Mouse (Mus musculus) cerebellum, adult 18-20 months (tissue): ENCODE measurements at regions not wholly inside any gene's neighbourhood (a gene's known extent, or its start where the extent isn't known, plus 50 kb on each side); places are given as distances from the start of the nearest gene placed in this dataset.
"Not testable (repeated sequence)": the region's sequence is repeated elsewhere in the genome, so short reads cannot be mapped to it uniquely, and the experiment has no call there.

Experiments
- DNase-seq, 2 experiments: peaks; one replicate each; pipeline ENCODE4 v3.0.0; 2021

DNA sequence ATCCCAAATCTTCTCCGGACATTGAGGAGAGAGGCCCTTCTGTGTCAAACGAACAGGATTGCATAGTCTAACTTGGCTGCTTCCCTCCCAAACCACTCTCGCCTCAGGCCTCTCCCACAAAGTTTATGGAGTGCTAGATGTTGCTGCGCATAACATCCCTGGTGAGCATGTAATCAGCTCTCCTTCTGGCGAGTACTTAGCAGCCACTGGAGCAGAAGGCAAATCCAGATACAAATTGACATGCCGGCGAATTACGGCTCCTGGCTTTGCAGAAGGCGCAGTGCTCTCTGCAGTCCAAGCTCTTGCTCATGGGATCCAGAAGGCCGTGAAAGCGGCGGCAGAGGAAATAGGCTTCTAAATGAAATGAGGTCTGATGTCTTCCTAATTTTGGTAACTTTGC is 338.2 kb upstream of the Gm6657 start:
- DNase-seq: no peak

DNA sequence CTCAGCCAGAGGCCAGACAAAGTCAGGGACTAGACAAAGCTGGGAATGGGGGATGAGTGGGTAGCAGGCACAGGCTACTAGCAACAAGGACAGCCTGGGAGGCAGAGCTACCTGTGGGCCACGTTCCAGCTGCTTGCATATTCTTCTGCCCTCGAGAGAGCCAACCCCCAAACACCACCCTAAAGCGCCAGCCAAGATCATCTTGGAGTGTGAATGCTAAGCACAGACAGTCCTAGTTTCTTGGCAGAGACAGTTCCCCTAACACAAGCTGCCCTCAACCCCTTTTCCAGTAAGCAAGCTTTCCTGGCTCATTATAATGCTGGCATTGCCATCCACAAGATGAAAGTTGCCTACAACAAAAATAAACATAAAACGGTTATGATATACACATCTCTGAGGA is 336.8 kb upstream of the Gm6657 start:
- DNase-seq: no peak

DNA sequence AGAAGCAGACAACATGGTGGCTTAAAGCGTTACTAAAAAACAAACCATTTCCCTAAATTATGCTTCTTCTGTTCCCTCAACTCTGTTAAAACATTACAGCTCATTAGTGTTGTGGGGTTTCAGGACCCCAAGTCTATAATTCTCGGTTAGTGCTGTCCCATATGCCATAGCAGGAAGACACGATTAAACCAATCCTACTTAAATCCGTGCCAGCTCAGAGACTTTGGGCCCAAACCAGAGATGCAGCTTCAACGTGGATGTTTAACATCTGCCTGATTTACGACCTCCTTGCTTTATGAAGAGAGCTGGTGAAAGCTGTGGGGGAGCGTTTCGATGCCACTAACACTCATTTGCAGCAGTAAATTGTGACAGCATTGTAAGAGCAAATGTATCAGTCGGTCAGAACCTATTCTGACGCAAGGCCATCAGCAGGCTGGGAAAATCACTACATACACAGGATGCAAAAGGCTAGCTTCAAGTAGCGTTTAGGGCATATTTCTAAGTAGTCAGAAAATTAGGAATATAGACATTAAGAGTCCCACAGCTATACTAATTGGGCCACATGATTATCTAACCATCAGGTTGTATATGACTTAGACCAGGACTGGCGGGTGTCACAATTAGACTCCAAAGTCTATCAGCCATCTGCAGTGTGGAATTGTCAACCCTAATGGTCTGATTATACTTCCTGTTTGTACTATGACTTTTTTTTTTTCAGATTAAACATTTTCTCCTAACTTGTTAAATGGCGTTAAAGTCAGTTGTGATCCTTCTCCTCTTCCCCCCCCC is 333.1 kb upstream of the Gm6657 start:
- DNase-seq: no peak

DNA sequence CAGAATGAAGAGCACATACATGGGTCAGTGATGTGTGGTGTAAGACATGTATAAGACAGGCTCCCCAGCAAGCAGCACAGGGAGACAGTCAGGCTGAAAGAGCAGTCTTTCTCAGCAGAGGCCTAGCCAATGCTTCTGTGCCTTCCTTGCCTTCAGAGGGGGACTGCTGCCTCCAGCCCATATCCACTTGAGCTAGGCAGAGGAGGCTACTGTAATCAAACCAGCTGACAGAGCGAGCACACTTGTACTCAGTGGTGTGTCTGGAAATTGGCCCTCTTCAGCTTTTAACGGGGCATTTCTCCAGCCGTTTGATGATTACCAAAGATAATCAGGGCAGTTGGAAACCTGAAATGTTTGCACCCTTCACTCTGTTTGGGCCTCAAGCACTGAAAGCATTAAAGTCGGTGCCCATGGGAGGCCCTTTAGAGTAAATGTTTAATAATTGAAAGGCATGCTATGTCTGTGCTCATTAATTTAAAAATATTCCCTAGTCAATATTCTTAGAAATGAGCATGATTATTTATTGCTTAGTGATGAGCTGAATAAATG is 326.0 kb upstream of the Gm6657 start:
- no peak for DNase-seq

DNA sequence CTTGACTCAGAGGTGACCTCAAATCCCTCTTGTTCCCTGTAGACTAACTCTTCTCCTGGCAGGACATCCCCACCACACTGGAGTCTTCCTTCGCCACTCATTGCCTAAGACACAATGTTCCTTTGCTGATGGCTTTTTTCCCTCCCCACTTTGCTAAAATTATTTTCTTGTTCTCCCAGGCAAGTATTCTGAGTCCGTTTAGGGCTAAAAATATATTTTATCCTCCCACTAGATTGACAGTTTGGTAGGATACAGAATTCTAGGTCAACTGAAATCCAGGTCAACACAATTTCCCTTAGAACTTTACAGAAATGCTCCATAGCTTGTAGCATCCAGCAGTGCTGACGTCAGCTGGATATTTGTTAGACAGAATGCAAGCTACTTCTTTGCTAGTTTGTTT is 324.7 kb upstream of the Gm6657 start:
- no peak for DNase-seq

DNA sequence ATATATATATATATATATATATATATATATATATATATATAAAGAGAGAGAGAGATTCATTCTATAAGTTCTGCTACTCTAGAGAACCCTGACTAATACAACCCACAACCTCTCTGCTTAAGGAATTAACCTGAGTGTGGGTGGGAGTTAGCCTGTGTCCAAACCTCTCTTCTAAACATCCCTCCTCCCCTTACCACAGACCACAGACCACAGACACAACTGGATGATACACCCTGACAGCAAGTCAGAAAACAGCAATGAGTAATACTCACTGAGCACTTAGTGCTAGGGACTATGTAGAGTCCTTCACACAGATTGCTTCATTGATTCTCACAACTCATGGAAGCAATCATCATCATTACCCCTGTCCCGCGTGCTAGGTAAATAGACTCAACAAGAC is 306.7 kb upstream of the Gm6657 start:
- DNase-seq: no peak

DNA sequence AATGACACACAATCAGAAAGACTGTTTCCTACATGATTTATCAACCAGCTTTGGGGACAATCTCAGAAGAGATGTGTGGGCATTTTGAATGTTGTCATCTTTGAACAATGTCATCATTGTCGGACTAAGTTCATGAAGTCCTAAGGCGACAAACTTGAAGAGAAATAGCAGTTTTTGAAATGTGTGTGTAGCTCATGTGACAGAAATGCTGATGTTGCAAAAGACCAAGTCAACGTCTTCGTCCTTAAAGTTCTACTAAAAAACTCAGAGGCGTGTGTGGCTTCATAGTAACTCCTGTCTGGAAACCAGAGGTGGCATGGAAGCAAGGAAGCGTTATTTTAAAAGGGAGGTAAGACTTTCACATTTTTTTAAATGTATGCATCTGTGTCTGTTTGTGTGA is 302.6 kb upstream of the Gm6657 start:
- DNase-seq: no peak

DNA sequence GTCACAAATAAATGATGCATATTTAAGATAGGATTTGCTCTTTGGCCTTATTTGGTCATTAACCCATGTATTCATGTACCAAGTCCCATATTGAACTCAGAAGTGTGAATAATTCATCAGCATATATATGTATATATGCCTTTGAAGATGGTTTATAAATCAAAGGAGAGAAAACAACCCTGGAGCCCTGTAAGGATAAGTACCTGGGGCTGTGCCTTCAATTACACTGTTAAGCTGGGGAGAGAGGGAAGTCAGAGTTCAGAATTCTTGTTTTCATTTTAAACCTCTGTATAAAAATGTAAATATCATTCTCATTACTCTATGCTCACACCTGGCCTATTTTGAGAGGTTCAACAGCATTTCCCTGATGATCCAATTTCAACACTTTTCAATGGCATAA is 299.8 kb upstream of the Gm6657 start:
- no peak for DNase-seq

DNA sequence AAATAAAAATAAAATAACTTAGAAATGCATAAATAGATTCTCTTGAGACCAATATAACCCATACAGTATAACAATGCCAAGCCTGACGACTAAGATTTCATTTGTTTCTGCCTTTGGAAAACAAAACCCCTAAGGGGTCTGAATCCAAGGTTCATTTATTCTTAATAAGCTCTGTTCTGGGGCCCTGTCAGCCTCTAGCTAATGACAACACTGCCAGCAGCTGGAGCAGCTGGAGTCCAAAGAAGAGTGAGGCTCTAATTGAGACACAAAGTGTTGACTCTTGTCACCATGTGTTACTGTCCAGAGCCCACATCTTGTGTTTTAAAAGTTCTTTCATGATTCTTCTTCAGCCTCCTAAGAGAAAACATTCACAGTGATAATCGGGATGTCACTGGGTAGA is 298.5 kb upstream of the Gm6657 start:
- no peak for DNase-seq

DNA sequence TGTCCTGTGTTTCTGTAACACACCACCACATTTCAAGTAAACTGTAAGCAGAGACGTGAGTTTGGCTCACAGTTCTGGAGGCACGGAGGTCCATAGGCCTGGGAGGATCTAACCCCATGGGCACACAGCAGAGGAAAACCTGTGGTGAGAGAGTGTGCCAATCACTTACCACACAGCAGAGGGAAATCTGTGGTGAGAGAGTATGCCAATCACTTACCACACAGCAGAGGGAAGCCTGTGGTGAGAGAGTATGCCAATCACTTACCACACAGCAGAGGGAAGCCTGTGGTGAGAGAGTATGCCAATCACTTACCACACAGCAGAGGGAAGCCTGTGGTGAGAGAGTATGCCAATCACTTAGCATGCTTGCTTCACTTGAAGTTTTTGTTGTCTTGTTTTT is 295.1 kb upstream of the Gm6657 start:
- not testable (repeated sequence) for DNase-seq

DNA sequence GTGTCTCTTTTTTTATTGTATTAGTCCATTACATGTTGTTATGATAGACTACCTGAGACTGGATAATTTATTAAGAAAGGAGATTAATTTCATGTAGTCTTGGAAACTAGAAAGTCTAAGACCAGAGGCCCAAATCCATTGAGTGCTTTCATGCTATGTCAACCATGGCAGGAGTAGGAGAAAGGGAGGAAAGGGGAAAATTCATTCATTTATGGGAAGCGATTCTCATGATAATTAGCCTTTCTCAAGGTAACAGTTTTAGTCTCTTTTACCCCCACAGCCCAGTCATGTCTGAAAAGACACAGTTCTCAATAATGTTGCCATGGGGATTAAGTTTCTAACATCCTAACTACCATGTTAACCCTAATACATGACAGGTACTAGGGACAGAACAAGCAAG is 292.8 kb upstream of the Gm6657 start:
- no peak for DNase-seq

DNA sequence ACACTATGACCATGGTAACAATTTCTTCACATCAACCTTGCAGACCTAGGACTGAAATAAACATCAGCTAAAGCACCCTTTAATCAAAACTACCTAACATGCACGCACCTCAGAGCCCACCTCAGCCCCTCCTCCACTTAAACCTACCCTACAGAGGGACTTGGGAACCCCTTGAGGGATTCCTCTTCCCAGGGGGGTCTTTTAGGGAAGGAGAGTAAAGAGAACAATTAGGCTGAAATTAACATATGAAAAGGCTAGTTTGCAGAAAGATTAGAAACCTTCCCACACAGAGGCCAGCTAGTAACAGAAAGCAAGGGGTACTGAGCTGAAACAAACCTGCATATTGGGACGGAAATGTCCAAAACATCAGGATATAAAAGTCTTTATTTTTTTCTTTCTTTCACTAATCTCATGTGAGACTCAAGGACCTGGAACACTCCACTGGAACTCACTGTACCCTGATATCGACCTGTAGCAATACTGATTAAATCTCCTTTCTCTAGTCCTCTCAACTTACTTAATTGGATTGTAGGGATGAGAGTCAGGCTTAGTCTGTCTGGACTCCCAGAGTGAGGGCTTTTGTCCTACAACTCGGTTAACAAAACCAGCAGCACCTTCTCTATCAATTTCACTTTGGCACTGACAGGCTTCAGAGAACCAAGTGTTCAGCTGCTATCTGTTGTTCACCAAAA is 281.0 kb upstream of the Gm6657 start:
- DNase-seq: no peak

DNA sequence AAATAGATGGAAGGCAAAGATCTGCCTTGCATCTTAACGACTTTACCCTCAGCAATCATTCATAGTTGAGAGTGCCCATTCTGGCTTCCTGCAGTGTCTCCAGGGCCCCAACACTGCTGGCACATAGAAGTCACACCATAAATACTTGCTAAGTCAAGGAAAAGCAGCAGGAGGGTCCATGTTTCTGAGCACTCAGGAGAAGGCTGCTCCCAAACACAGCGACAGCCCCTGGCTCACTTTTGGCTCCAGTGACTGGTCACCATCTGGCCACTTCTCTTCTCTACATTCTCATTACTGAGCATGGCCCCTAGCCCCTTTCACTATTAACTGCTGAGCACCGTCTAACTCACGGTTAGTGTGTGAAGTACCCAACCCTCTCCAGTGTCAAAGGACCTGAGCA is 265.3 kb upstream of the Gm6657 start:
- no peak for DNase-seq

DNA sequence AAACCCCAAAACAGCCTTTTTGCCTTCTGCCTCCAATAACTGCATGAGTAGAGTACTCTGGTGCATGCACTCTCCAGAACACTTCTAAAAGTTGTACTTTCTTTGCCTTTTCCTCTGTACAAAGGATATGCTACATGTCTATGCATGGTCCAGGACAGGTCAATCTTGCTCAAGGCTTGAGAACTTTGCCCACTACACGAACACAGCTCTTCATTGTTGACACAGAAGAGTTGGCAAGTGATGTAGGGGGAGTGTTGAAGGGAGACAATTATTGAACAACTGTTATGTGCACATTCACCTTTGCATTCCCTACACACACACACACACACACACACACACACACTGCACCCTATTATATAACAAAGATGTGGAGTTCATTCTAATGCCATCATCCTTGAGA is 264.5 kb upstream of the Gm6657 start:
- no peak for DNase-seq

DNA sequence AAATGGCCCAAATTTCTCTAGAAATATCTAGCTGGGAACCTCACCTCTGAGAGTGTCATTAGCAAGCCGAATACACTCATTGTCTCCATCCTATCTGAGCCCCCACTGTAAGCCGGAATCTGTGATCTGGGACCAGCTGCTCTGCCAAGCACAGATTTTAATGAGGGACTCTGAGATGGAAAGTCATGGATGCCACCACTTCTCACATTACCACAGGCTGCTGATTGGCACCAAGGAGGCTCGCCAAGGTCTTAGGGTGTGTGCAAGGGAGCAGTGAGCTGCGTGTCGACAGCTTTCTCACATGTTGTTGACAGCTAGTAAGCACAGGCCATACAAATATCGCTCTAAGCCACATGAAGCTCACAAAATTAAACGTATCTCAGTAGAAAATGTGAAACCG is 250.1 kb upstream of the Gm6657 start:
- DNase-seq: no peak

DNA sequence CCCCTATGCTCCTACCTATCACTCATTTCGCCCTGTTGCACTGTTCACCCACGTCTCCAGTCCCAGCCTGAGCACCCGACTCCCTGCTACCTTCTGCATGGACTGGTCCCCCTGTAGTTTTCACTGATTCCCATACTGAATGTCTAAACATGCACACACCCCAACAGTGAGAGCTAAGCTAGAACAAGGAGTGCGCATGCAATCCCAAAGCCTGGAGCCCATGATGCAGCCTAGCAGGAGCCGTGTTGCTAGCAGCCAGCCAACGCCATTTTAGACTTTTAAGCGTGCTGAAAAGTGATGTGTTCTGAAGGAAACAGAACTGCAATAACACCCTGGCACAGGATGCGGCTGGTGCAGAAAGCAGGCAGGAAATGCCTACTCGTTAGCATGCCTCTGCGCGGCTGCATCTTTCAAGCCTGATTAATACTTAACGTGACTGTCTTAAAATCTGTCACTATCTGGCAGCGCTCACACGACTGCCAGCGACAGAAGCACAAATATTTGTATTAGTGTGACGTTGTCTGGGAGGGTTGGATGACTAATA is 244.5 kb upstream of the Gm6657 start:
- no peak for DNase-seq

DNA sequence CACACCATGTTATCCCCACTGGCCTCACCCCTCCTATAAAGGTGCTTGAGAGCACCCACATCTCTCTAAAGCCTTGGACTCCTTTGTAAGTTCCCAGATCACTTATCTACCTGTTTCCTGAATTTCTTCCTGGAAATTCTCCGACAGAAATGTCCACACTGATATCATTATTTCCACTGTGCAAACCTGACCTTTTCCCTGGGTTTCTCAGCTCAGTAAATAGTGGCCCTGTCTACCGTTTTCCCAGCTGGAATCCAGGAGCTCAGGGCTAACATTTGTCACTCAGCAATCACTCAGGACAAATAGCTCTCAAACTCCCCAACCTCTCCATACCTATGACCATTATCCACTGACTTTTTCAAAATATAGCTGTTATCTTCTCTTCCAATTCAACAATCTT is 241.6 kb upstream of the Gm6657 start:
- DNase-seq: no peak

DNA sequence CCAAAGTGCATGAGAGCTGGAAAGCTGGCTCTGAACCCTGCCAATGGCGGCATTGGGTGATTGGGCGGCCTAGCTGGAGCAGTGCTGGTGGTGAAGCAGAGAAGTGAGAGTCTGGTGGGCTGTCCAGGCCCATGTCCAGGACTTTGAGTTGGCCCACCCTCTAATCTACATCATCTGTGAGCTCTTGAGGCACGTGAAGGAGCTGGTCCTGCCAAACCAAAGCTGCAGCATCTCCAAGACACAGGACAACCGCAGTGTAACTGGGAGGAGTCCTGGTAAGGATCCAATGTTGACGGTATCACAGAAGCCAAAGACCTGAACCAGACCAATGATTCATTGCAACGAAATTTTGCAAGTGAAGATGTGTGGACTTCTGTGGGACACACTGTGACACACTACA is 231.4 kb upstream of the Gm6657 start:
- DNase-seq: no peak

DNA sequence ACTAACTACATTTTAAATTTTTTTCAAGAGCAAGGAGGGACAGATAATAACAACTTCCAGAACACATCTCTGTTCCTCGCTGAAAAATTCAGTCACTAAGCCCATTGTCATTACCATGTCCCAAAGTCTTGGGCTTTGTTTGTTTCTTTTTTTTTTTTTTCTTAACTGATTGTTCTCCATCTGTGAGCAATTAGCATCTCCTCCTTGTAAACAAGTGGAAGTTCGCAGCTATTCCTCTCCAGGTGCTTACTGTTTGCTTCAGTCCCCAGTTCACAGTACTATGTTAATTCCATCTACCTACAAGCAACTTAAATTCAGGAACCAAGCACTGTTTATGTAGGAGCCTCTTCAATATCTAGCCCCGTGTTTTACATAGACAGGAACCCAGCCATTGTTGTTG is 225.5 kb upstream of the Gm6657 start:
- DNase-seq: no peak

DNA sequence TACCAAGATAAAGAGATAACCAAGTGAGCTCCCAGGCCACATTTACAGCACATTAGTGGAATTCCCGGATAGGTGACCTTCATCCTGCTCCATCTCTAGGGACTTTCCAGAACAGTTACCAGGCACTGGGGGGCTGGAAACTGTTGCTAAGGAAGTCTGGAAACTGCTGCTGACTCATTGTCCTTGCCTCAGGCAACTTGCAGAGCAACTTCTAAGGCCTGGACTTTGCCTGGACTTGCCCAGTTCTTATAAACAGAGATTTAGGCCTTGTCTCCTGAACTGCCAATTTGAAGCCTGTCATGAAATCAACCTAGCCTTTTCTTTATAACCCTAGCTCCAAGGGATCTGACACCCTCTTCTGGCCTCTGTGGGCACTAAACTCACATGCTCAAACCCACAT is 224.0 kb upstream of the Gm6657 start:
- no peak for DNase-seq

DNA sequence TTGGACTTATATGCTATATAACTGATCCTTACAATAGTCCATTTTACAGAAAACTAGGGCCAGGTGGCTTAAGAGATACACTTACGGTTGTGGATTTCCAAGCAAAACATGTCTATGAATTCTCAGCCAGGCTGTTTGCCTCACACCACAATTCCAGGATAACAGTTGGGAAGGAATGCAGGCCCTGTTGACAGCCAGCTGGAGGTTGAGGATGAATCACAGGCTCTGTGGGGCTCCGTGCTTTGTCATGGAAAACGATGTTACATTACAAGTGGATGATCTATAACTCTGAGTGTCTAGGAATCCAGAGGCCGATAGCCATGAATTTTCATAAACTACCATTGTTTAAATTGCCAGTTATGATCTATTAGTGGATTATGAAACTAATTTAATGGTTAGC is 221.9 kb upstream of the Gm6657 start:
- DNase-seq: no peak

DNA sequence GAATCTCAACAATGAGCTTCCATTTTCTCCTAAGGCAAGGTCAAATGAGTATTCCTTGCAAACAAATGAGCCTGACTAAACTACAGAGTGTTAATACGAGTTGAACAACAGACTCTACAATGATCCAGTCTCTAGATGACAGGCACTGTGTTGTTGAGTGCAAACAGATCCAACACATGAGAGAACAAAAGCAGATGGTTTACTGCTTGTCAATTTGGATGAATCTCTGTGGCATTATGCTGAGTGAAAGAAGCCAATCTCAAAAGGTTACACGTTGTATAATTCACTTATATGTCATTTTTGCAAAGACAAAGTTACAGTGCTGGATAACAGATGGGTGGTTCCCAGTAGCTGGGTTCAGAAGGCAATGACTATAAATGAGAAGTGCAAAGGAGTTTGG is 217.1 kb upstream of the Gm6657 start:
- DNase-seq: no peak

DNA sequence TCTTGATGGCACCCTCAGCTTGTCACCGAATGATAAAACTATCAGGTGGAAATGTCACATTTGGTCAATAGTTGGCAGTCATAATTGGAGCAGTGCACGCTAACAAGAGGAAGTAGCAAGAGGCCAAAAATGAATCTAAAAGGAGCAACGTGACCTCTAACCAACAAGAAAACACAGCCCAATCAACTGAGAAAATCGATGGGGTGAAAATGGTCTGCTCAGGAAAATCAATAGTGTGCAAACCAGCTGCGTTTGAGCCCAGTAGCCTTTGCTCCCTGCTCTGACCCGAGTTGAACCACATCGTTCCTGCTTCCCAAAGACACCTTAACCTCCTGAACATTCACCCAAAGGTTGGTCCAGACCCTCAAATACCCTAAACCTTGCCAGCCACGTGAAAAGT is 207.3 kb upstream of the Gm6657 start:
- DNase-seq: no peak

DNA sequence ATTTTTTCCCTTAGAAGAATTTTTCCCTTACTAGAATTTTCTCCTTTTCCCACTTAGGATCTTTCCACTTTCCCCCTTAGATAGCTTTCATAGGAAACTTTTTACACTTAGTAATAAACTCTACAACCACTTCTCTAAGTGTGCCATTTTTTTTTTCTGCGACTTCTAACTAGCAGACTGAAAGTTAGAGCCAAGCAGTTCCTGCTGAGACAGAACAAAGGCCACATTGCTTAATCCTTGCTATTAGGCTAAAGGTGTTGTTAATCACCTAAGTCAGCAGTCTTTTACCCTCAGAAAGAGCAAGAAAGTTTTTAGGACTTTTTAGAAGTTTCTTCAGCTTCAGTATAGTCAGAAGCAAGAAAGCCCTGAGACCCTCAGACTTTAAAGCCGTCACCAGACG is 204.3 kb upstream of the Gm6657 start:
- no peak for DNase-seq
